Mouse (Mus musculus): Measurements from ENCODE around the gene B3gnt5.
"Not testable (repeated sequence)": the region's sequence is repeated elsewhere in the genome, so short reads cannot be mapped to it uniquely, and the experiment has no call there.

B3gnt5 gene

GRCm38 (mm10) chr16:19760074-19760473, at the start of gene B3gnt5:
TSS of gene B3gnt5 (plus strand) at chr16:19760208.
- DNase-seq = peak; percentile 9

GRCm38 (mm10) chr16:19720959-19721358, 39.0 kb upstream of the B3gnt5 start:
- no peak for DNase-seq

- DNase-seq = not testable (repeated sequence)
Measured at GRCm38 (mm10) chr16:19724139-19724538, 35.9 kb upstream of the B3gnt5 start.

DNA sequence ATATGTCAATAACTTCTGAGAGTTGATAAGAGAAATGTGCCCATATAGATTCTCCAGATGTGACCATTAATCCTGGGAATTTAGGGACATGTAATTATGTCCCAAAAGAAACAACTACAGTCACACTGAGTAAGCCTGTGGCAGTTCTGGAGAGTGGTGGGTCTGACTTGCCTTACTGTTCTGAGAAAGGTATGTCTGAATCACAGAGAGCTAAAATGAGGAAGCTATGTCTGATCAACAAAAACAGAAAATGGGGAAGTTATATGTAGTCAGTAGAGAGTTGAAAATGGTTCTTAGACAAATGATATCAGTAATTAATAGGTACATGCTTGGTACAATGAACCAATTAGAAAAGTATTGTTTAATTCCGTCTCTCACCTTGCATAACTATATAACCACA, 27.1 kb upstream of the B3gnt5 start:
- DNase-seq = no peak

DNA sequence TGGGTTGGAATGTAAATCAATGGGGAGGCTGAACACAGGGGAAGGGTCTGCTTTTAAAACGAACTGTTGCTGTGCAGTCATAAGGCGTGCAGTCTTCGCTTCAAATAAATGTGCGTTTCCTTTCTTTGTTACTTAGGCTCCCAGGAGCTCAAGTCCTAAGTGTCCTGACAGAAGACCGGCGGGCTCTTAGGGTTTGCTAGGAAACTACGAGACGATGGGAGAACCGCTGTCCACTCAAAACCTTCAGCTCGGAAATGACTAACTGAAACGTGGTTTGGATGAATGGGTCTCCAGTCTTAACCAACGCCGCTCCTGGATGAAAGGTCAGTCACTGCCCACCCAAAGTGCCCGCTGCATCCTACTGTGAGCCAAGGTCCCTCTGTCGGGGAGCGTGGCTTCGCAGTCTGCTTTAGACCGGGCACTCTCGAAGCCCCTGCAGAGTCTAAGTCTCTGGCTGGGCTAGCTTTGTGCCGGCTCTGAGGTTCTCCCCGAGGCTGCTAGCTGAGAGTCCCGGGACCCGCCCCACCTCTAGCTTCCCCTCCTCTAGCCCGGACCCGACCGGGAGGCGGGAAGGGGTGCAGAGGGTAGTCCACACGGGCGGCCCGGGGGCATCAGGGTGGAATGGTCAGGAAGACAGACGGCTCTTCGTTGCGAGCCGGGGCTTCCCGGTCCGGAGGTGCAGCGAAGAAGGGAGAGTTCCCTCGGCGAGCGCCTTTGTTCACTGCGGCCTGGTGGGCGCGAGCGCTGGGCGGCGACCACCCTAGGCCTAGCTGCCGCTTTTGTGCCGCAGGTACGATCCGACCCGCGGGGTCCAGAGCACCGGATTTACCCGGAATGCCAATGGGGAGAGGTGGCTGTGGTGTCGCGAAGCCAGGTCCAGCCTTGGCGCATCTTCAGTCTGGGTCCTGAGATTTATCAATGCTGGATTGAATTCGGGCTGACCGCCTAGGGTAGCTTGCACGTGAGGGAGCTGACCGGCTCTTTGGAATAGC, 793 bp downstream of the B3gnt5 start:
- DNase-seq = no peak

DNA sequence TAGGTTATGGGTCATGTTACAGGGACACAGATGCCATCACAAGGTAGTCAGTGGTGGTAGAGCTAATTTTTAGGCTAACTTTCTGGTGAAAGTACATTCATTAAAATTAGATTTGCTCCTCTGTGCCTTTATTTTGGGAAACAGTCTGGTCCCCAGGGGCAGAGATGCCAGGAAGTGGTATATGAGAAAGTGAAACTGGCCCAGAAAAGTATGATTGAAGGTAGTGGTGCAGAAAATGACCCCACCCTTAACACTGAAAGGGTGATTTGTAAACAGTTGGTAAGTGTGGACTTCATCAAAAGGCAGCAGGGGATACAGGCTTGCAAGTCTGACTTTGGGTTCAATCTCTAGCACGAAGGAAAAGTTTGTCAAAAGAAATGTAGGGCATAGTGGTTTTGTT, 1.7 kb downstream of the B3gnt5 start:
- no peak for DNase-seq

DNA sequence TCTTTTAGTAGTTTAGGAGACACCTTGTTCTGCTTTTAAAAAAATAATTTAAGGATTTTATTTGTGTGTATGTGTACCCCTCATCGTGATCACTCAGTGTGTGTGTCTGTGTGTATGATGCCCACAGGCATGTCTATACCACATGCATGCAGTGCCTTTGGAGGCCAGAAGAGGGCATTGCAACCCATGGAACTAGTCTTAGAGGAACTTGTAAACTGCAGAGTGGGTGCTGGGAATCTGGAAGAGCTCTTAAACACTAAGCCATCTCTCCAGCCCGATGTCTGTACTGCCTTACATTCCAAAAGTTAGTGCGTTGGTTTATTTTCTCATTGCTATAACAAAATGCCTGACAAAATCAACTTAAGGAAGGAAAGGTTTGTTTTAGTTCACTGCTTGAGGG, 6.1 kb downstream of the B3gnt5 start:
- DNase-seq = no peak

DNA sequence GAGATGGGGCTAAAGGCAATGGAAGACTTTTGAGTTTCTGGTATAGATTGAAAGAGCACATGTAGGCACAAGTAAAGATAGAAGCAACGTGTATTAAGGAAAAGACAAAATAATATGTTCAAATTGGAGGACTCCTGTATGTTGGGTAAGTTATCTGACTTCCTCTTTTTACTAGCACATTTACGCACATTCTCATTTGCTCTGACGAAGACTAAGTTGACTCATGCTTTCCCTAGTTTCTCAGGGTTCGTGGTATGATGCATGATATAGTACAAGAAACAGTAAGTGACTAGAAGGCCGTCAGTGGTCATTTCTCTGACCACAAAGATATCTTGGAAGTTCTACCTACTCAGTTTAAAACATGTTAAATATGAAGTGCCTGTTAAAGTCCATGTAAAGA, 8.0 kb downstream of the B3gnt5 start:
- no peak for DNase-seq

DNA sequence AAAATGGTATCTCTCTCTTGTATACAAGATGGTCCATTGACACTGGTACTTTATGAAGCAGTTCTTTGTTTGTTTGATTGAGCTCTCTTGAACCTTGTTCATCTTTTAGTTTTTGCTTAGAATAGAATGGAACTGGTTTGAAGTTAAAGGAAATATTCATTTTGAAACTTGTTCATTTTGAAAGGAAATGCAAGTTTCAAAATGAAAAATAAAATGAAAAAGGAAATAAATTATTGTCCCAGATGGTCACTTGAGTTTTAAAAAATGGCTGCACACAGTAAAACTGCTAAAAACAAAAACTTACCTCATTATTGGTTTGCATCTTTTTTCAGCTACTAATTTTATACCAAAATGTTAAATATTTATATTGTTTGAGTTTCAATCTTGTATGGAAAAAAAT, 12.0 kb downstream of the B3gnt5 start:
- DNase-seq = no peak

- peak; percentile 14 for DNase-seq
Measured at GRCm38 (mm10) chr16:19786386-19787090, 26.5 kb downstream of the B3gnt5 start.

GRCm38 (mm10) chr16:19789914-19790313, 29.9 kb downstream of the B3gnt5 start:
- no peak for DNase-seq

- DNase-seq = no peak
Measured at GRCm38 (mm10) chr16:19818801-19819200, 58.8 kb downstream of the B3gnt5 start.

Measured in kidney, adult 9 months (tissue).